Mouse (Mus musculus) heart, adult 2 months (tissue): ENCODE results near the gene Crebl2. TPM values are rescaled to one million over a fixed set of nuclear protein-coding genes. Genes with fewer than 3 reads are reported as not detected.

Source experiments
- DNase-seq, 2 experiments: peaks; one replicate each; pipeline ENCODE4 v3.0.0; 2021
- H3K27ac ChIP-seq: fragments of 200-600 bp; 2 replicates; pipeline ENCODE4 v1.8.1; 2022
- H3K27me3 ChIP-seq: fragments of 200-500 bp; 2 replicates; pipeline ENCODE4 v1.6.1; 2012; ENCODE audit warnings: mild to moderate bottlenecking, low read length, inconsistent platforms, mixed read lengths; ENCODE audit not compliant: control insufficient read depth, insufficient read depth
- H3K36me3 ChIP-seq: fragments of 200-500 bp; 2 replicates; pipeline ENCODE4 v1.6.1; 2012; ENCODE audit warnings: low read length, inconsistent platforms; ENCODE audit not compliant: control insufficient read depth, insufficient read depth
- H3K4me1 ChIP-seq: fragments of 200-500 bp; 2 replicates; pipeline ENCODE4 v1.6.1; 2011; ENCODE audit warnings: low read length; ENCODE audit not compliant: control insufficient read depth, insufficient read depth
- H3K4me3 ChIP-seq: fragments of 200-600 bp; 2 replicates; pipeline ENCODE4 v1.8.1; 2022
- H3K79me2 ChIP-seq: fragments of 200-500 bp; replicated peaks from 2 replicates; pipeline ENCODE4 v1.6.1; 2012; ENCODE audit warnings: mild to moderate bottlenecking, inconsistent platforms, low read length, moderate library complexity, mixed read lengths; ENCODE audit not compliant: control insufficient read depth, insufficient read depth
- H3K9ac ChIP-seq: fragments of 200-500 bp; 2 replicates; pipeline ENCODE4 v1.6.1; 2012; ENCODE audit warnings: low read depth, mild to moderate bottlenecking, control low read depth, inconsistent platforms, low read length, mixed read lengths
- CTCF ChIP-seq: fragments of 200-600 bp; IDR thresholded peaks from 2 replicates; pipeline ENCODE4 v1.8.1; 2022; ENCODE audit warnings: antibody characterized with exemption, mild to moderate bottlenecking, moderate library complexity
- EP300 ChIP-seq: fragments of 200-500 bp; IDR thresholded peaks from 2 replicates; pipeline ENCODE4 v1.6.1; 2011; ENCODE audit warnings: low read depth, low read length, control low read depth; ENCODE audit not compliant: insufficient read depth
- POLR2A ChIP-seq: fragments of 200-500 bp; IDR thresholded peaks from 2 replicates; pipeline ENCODE4 v1.6.1; 2011; ENCODE audit warnings: mild to moderate bottlenecking, low read depth, low read length, control low read depth; ENCODE audit not compliant: insufficient read depth
- WGBS: fragments of 180-500 bp; shearing (Covaris S2); methylation state at CpG from one replicate; pipeline ENCODE4 v1.1.7; 2018; 5-methylcytosine and 5-hydroxymethylcytosine counted together
- intact Hi-C: fragments of 180-260 bp; cut with DNase I; formaldehyde crosslinking; loops from one replicate; pipeline ENCODE4 v1.15.1; 2025
- polyA plus RNA-seq: library from polyadenylated mRNA; depleted of rRNA; stranded (reverse); fragments of >200 nt; gene quantifications from 2 replicates; pipeline ENCODE4 v1.2.3, GENCODE M21; 2012
- total RNA-seq, 2 experiments: library from RNA; stranded (reverse); gene quantifications; 2 replicates each; pipeline ENCODE4 v1.2.3; 2021

Gene Crebl2
- total and polyA plus RNA-seq, 3 experiments: 9.2 to 16.2 (median 12.2) TPM

DNA sequence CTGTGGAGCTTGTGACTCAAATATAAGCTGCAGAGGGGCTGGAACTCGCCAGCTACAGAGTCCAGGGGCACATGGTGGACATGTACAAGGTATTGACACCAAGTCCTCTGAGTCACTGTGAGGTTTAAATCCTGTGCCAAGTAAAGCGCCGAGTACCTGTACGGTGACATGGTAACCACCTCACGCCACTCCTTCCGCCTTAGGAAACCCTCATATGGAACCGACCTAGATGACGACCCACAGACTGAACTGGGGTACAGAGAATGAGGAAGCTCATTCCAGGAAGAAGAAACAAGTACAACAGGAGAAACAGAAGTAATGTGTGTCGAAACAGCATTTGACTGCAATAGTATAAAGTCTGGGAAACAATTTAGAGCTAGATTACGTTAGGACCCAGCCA, 33.7 kb upstream of the Crebl2 start:
- H3K79me2 ChIP-seq: no peaks in the 10 kb centered on the region
- no peak overlapping the region for H3K9ac ChIP-seq
- WGBS: 90% methylated on average over 10 of the region's 10 CpGs
- peak in 1 of 2 experiments; percentile 6 for DNase-seq
- TF ChIP-seq EP300: no peak
- TF ChIP-seq POLR2A: no peak
- TF ChIP-seq CTCF: no peak
- no peaks in the 10 kb centered on the region for H3K27me3 ChIP-seq
- H3K36me3 ChIP-seq: no peaks in the 10 kb centered on the region
- H3K4me1 ChIP-seq: peaks cover 1% of the 10 kb centered on the region
- H3K4me3 ChIP-seq: no peak overlapping the region
- intact Hi-C loops: no loop called here
- H3K27ac ChIP-seq: no peak overlapping the region

DNA sequence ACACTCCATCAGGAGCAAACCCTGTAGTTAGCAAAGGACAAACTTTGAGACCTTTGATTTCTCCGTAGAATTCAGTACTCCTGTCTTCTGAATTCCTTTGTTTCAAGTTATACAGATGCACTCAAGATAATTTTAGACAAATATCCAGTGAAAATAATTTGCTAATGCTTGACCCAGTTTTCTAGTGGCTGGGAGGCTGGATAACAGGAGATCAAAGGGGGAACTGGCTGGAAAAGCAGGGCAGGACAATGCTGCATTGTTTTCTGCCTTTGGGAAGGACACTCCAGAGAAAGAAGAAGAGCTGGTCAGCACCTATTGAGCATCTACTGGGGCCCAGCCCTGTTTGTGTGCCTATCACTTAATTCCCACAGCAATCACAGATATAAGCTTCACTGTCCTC, 28.5 kb upstream of the Crebl2 start:
- intact Hi-C loops: no loop called here
- no peaks in the 10 kb centered on the region for H3K4me1 ChIP-seq
- no peaks in the 10 kb centered on the region for H3K79me2 ChIP-seq
- no peaks in the 10 kb centered on the region for H3K27me3 ChIP-seq
- no peaks in the 10 kb centered on the region for H3K36me3 ChIP-seq
- WGBS: 80% methylated on average over 1 of the region's 1 CpGs
- TF ChIP-seq CTCF (no peak), POLR2A (no peak), EP300 (no peak)
- H3K27ac ChIP-seq: no peak overlapping the region
- H3K9ac ChIP-seq: no peak overlapping the region
- DNase-seq: no peak
- H3K4me3 ChIP-seq: no peak overlapping the region

DNA sequence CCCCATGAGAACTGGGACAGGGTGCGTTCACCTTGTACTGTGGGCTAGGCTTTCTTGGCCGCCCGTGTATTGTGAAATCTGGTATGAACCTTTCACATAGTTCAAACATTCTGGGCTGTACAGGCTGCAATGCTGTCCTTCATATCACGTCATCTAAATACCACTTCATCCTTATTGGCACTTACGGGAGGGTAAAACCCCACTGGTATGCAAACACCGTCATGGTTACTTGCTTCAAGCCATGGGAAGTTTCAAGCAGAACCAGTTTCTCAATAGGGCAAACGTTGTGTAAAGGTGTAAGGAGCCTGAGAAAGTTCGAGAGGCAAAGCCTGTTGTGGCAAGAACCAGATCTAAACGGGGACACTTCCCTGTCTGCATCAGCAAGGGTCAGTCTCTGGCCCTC, 27.3 kb upstream of the Crebl2 start:
- WGBS: 82% methylated on average over 9 of the region's 9 CpGs
- DNase-seq: no peak
- Histone ChIP-seq H3K9ac (no peak overlapping the region), H3K4me3 (no peak overlapping the region), H3K27ac (no peak overlapping the region), H3K27me3 (no peaks in the 10 kb centered on the region), H3K36me3 (no peaks in the 10 kb centered on the region), H3K4me1 (no peaks in the 10 kb centered on the region), H3K79me2 (no peaks in the 10 kb centered on the region)
- intact Hi-C loops: no loop called here
- TF ChIP-seq EP300: no peak
- no peak for TF ChIP-seq CTCF
- TF ChIP-seq POLR2A: no peak

DNA sequence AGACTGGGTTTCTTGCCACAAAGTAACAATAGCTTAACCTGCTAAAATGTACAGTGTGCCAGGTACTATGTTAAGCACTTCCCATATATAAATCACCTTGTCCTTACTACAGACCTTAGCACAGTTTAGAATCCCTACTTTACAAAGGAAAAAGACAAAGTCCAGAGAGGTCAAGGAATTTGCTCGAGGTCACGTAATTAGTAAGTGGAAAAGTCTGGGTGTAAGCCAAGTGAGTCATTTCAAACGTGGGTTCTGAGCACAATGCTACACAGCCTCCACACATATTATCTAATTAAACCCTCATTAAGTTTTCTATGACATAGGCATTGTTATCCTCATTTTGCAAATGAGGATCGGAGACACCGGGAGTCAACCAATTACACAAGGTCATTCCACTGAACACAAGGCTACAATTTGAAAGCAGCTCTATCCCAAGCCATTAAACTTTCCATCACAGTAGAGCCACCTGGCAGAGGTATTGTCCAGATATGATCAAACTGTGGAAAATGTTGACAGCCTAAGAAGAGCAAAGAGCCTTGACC, 25.1 kb upstream of the Crebl2 start:
- WGBS: 65% methylated on average over 5 of the region's 5 CpGs
- DNase-seq: no peak
- Histone ChIP-seq H3K79me2 (no peaks in the 10 kb centered on the region), H3K36me3 (no peaks in the 10 kb centered on the region), H3K27me3 (no peaks in the 10 kb centered on the region), H3K4me1 (no peaks in the 10 kb centered on the region), H3K27ac (no peak overlapping the region), H3K9ac (no peak overlapping the region), H3K4me3 (no peak overlapping the region)
- TF ChIP-seq POLR2A (no peak), EP300 (no peak), CTCF (no peak)
- intact Hi-C loops: no loop called here

DNA sequence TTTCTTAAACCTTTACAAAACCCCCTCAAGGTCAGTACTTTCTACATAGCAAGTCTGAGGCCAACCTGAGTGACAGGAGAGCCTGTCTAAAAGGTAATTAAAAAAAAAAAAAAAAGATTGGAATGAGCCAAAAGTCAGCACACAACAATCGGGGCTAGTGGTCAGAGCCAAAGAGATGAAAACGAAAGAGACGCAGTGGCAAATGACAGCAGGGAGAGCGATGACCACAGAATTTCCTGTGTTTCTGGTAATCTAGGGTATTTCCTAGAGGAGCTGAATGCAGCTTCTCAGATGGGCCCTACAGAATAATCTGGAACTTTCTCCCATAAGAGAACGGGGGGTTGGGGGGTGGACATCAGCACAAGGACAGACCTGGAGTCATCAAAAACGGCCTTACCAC, 23.8 kb upstream of the Crebl2 start:
- no peak for DNase-seq
- Histone ChIP-seq H3K36me3 (no peaks in the 10 kb centered on the region), H3K79me2 (no peaks in the 10 kb centered on the region), H3K27ac (no peak overlapping the region), H3K27me3 (no peaks in the 10 kb centered on the region), H3K4me3 (no peak overlapping the region), H3K9ac (no peak overlapping the region), H3K4me1 (no peaks in the 10 kb centered on the region)
- intact Hi-C loops: no loop called here
- WGBS: 63% methylated on average over 6 of the region's 6 CpGs
- TF ChIP-seq EP300: no peak
- TF ChIP-seq CTCF: no peak
- TF ChIP-seq POLR2A: no peak

DNA sequence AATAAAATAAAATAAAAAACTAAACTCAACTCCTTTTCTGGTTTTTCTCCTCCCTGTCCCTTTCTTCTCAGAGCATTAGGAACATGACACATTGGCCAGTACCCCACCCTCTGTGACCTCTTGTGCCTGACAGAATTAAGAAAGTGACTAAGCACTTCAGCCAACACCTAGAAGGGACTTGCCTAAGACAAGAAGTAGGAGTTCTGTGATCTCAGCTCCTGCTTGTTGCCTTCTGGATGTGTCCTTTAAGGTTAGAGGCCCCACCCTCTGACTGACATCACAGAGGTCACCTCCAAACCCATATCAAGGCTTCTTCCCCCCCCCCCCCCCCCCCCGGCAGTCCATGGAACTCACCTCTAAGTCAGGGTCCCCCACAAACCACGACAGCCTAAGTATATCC, 22.9 kb upstream of the Crebl2 start:
- Histone ChIP-seq H3K36me3 (no peaks in the 10 kb centered on the region), H3K27me3 (no peaks in the 10 kb centered on the region), H3K4me3 (no peak overlapping the region), H3K4me1 (no peaks in the 10 kb centered on the region), H3K9ac (no peak overlapping the region), H3K27ac (no peak overlapping the region), H3K79me2 (no peaks in the 10 kb centered on the region)
- TF ChIP-seq EP300: no peak
- no peak for TF ChIP-seq CTCF
- no peak for TF ChIP-seq POLR2A
- intact Hi-C loops: no loop called here
- WGBS: 75% methylated on average over 2 of the region's 2 CpGs
- no peak for DNase-seq
